Mouse (Mus musculus) G1E (cell line): ENCODE measurements at regions not wholly inside any gene's neighbourhood (a gene's known extent, or its start where the extent isn't known, plus 50 kb on each side); places are given as distances from the start of the nearest gene placed in this dataset.

Source experiments
- CTCF ChIP-seq: IDR thresholded peaks from 2 replicates; pipeline ENCODE4 v1.5.1; 2012; ENCODE audit warnings: low read depth, low read length, inconsistent platforms, mixed read lengths
- GATA1 ChIP-seq: IDR thresholded peaks from 2 replicates; pipeline ENCODE4 v1.6.1; 2012; ENCODE audit warnings: borderline replicate concordance, low read length, inconsistent platforms, mixed read lengths
- GATA2 ChIP-seq: IDR thresholded peaks from 2 replicates; pipeline ENCODE4 v1.6.1; 2012; ENCODE audit warnings: low read depth, low read length, inconsistent platforms, borderline replicate concordance
- TAL1 ChIP-seq: conservative IDR thresholded peaks from 2 replicates; pipeline ENCODE4 v1.6.1; 2012; ENCODE audit warnings: low read depth, low read length, inconsistent platforms, mixed read lengths

GRCm38 (mm10) chr10:120616406-120617015 is 140.2 kb upstream of the Hmga2 start:
- no peak for TF ChIP-seq CTCF
- no peak for TF ChIP-seq TAL1
- TF ChIP-seq GATA2: no peak
- no peak for TF ChIP-seq GATA1
